Mouse (Mus musculus): Measurements from ENCODE around the gene Rtn3. TPM values are rescaled to one million over a fixed set of nuclear protein-coding genes. Genes with fewer than 3 reads are reported as not detected.

Gene Rtn3
- polyA plus RNA-seq (2012; rRNA removed) = 186 and 190 TPM in 2 replicates

GRCm38 (mm10) chr19:7482599-7483511 lies at the start of gene Rtn3:
Gene Rtn3, minus strand, starts transcription at chr19:7483281.
- WGBS = 1% methylated on average over 80 of the region's 80 CpGs
- H3K4me3 ChIP-seq (ENCODE audit: insufficient read depth, low read depth, low read length) = peak within 1 kb of the TSS; percentile 88
- TF ChIP-seq POLR2A (IDR thresholded peaks at IDR 0.05; ENCODE audit: low read depth, low read length) (peak; percentile 99), CTCF (conservative IDR thresholded peaks at IDR 0.05; ENCODE audit: insufficient read depth, insufficient read length, low read depth, low read length) (no peak)
- no peaks in the 10 kb centered on the region for H3K36me3 ChIP-seq (ENCODE audit: control insufficient read depth, insufficient read depth, low read length)
- peaks cover 9% of the 10 kb centered on the region; the same call in 1 of the 2 replicates for H3K4me1 ChIP-seq (ENCODE audit: control insufficient read depth, insufficient read depth, low read length)
- H3K27ac ChIP-seq (ENCODE audit: insufficient read depth, low read depth, low read length) = peak within 1 kb of the TSS; percentile 94
- DNase-seq = peak; percentile 98
- H3K27me3 ChIP-seq (replicated peaks; ENCODE audit: control insufficient read depth, insufficient read depth, low read length) = no peaks in the 10 kb centered on the region

- no peak overlapping the region for H3K4me3 ChIP-seq (ENCODE audit: insufficient read depth, low read depth, low read length)
- no peak for DNase-seq
- no peak overlapping the region for H3K27ac ChIP-seq (ENCODE audit: insufficient read depth, low read depth, low read length)
- TF ChIP-seq CTCF (conservative IDR thresholded peaks at IDR 0.05; ENCODE audit: insufficient read depth, insufficient read length, low read depth, low read length) (no peak), POLR2A (IDR thresholded peaks at IDR 0.05; ENCODE audit: low read depth, low read length) (no peak)
- no peaks in the 10 kb centered on the region for H3K4me1 ChIP-seq (ENCODE audit: control insufficient read depth, insufficient read depth, low read length)
- 87% methylated on average over 5 of the region's 5 CpGs for WGBS
- no peaks in the 10 kb centered on the region for H3K27me3 ChIP-seq (replicated peaks; ENCODE audit: control insufficient read depth, insufficient read depth, low read length)
- H3K36me3 ChIP-seq (ENCODE audit: control insufficient read depth, insufficient read depth, low read length) = peaks cover 9% of the 10 kb centered on the region
Measured at GRCm38 (mm10) chr19:7531906-7532305, 48.8 kb upstream of the Rtn3 start.

DNA sequence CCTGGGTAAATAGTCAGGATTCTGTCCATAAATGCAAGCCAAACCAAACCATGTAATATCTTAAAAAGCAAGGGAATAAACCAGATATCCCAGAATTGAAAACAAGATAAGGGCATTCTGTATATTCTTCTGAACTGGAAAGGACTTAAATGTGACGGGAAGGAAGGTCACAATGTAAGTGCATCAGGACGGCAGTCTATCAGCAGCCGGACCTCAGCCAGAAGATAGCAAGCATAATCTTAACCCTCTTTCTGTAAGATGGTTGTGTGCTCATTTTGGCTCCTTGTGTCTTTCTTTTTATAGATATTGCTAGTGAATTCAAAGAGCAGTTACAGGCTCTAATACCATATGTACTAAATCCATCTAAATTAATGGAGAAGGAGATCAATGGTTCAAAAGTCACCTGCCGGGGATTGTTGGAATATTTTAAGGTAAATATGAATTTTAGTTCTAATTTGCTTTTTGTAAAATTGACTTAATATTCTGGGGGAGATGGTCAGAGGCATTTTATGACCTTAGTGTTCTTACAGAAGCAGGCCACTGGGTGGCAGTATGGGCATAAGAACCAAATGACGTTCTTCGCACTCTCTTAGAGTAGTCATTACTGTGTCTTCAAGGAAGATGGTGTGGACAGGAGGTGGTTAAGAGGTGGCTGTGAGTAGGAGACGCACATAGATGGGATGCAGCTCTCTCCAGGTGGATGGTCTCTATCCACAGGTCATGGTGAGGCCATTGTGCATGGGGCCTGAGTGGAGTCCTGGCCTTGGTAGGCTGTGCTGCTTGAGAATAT lies 45.8 kb upstream of the Rtn3 start:
- Histone ChIP-seq H3K36me3 (ENCODE audit: control insufficient read depth, insufficient read depth, low read length) (peaks cover 10% of the 10 kb centered on the region), H3K27me3 (replicated peaks; ENCODE audit: control insufficient read depth, insufficient read depth, low read length) (no peaks in the 10 kb centered on the region), H3K4me3 (ENCODE audit: insufficient read depth, low read depth, low read length) (no peak overlapping the region), H3K27ac (ENCODE audit: insufficient read depth, low read depth, low read length) (no peak overlapping the region), H3K4me1 (ENCODE audit: control insufficient read depth, insufficient read depth, low read length) (no peaks in the 10 kb centered on the region)
- WGBS = 53% methylated on average over 7 of the region's 7 CpGs
- TF ChIP-seq POLR2A (IDR thresholded peaks at IDR 0.05; ENCODE audit: low read depth, low read length) (no peak), CTCF (conservative IDR thresholded peaks at IDR 0.05; ENCODE audit: insufficient read depth, insufficient read length, low read depth, low read length) (peak; percentile 43)
- DNase-seq = peak; percentile 48

DNA sequence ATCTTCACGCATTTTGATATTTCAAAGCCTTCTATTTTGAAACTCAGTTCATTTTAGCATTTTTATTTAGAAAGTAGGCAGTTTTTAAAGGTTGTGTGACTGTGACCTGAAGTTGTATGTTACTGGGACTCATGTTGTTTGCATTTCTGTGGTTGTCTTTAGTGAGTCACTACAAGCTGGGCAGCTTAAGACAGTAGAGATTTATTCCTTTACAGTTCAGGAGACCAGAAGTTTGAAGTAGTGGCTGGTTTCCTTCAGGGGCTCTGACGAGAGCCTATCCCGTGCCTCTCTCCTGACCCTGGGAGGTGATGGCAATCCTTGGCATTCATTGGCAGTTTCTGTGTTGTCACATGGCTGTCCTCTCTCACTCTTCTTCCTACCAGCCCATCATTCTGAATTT lies 41.8 kb upstream of the Rtn3 start:
- H3K36me3 ChIP-seq (ENCODE audit: control insufficient read depth, insufficient read depth, low read length) = peaks cover 11% of the 10 kb centered on the region
- WGBS = 69% methylated on average over 3 of the region's 3 CpGs
- H3K27me3 ChIP-seq (replicated peaks; ENCODE audit: control insufficient read depth, insufficient read depth, low read length) = no peaks in the 10 kb centered on the region
- H3K4me1 ChIP-seq (ENCODE audit: control insufficient read depth, insufficient read depth, low read length) = no peaks in the 10 kb centered on the region
- TF ChIP-seq CTCF (conservative IDR thresholded peaks at IDR 0.05; ENCODE audit: insufficient read depth, insufficient read length, low read depth, low read length) (no peak), POLR2A (IDR thresholded peaks at IDR 0.05; ENCODE audit: low read depth, low read length) (no peak)
- no peak for DNase-seq
- H3K4me3 ChIP-seq (ENCODE audit: insufficient read depth, low read depth, low read length) = no peak overlapping the region
- no peak overlapping the region for H3K27ac ChIP-seq (ENCODE audit: insufficient read depth, low read depth, low read length)

GRCm38 (mm10) chr19:7523781-7524180 lies 40.7 kb upstream of the Rtn3 start:
- peaks cover 9% of the 10 kb centered on the region for H3K36me3 ChIP-seq (ENCODE audit: control insufficient read depth, insufficient read depth, low read length)
- H3K4me1 ChIP-seq (ENCODE audit: control insufficient read depth, insufficient read depth, low read length) = no peaks in the 10 kb centered on the region
- no peak overlapping the region for H3K27ac ChIP-seq (ENCODE audit: insufficient read depth, low read depth, low read length)
- no peak overlapping the region for H3K4me3 ChIP-seq (ENCODE audit: insufficient read depth, low read depth, low read length)
- DNase-seq = no peak
- no peaks in the 10 kb centered on the region for H3K27me3 ChIP-seq (replicated peaks; ENCODE audit: control insufficient read depth, insufficient read depth, low read length)
- TF ChIP-seq CTCF (conservative IDR thresholded peaks at IDR 0.05; ENCODE audit: insufficient read depth, insufficient read length, low read depth, low read length) (no peak), POLR2A (IDR thresholded peaks at IDR 0.05; ENCODE audit: low read depth, low read length) (no peak)

DNA sequence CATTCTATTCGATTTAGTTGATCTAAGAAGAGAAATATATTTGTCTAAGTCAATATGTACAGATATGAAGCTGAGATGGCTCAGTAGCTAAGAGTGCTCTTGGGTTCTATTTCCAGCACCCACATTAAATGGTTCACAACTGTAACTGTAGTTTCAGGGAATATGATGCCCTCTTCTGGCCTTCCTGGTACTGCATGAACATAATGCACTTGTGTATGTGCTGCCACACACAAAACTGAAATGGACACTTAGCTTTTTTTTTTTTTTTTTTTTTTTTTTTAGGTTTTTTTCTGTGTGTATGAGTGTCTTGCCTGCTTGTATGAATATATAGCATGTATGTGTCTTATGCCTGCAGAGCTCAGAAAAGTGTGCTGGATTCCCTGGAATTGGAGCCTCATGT lies 40.2 kb upstream of the Rtn3 start:
- H3K27ac ChIP-seq (ENCODE audit: insufficient read depth, low read depth, low read length) = no peak overlapping the region
- no peak for TF ChIP-seq POLR2A (IDR thresholded peaks at IDR 0.05; ENCODE audit: low read depth, low read length)
- no peak for TF ChIP-seq CTCF (conservative IDR thresholded peaks at IDR 0.05; ENCODE audit: insufficient read depth, insufficient read length, low read depth, low read length)
- peak; percentile 21 for DNase-seq
- peaks cover 12% of the 10 kb centered on the region for H3K36me3 ChIP-seq (ENCODE audit: control insufficient read depth, insufficient read depth, low read length)
- H3K4me1 ChIP-seq (ENCODE audit: control insufficient read depth, insufficient read depth, low read length) = no peaks in the 10 kb centered on the region
- H3K27me3 ChIP-seq (replicated peaks; ENCODE audit: control insufficient read depth, insufficient read depth, low read length) = no peaks in the 10 kb centered on the region
- WGBS = 98% methylated on average over 1 of the region's 1 CpGs
- no peak overlapping the region for H3K4me3 ChIP-seq (ENCODE audit: insufficient read depth, low read depth, low read length)

DNA sequence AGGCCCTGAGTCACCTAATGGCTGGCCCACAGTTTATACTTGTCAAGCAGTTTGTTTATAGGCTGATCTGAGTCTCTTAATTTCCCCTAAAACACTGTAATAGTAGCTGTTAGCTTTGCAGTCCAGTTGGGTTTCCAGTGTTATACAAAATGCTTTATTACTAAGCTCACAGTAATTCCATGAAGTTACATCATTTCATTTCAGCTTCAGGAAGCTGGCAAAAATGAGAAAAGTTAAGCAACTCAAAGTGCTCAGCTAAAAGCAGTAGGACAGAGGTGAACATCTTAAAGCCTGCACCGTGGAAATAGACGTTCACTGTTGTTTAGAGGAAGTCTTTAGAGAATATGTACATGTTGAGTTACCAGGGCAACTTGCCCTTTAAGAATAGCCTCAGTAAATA lies 39.8 kb upstream of the Rtn3 start:
- DNase-seq = no peak

More for the DNA sequence above, 39.8 kb upstream of the Rtn3 start:
- WGBS = 94% methylated on average over 2 of the region's 2 CpGs
- TF ChIP-seq CTCF (conservative IDR thresholded peaks at IDR 0.05; ENCODE audit: insufficient read depth, insufficient read length, low read depth, low read length) (no peak), POLR2A (IDR thresholded peaks at IDR 0.05; ENCODE audit: low read depth, low read length) (no peak)
- Histone ChIP-seq H3K27ac (ENCODE audit: insufficient read depth, low read depth, low read length) (no peak overlapping the region), H3K4me1 (ENCODE audit: control insufficient read depth, insufficient read depth, low read length) (no peaks in the 10 kb centered on the region), H3K36me3 (ENCODE audit: control insufficient read depth, insufficient read depth, low read length) (peaks cover 13% of the 10 kb centered on the region), H3K27me3 (replicated peaks; ENCODE audit: control insufficient read depth, insufficient read depth, low read length) (no peaks in the 10 kb centered on the region), H3K4me3 (ENCODE audit: insufficient read depth, low read depth, low read length) (no peak overlapping the region)
